Mouse (Mus musculus): ENCODE measurements at regions not wholly inside any gene's neighbourhood (a gene's known extent, or its start where the extent isn't known, plus 50 kb on each side); places are given as distances from the start of the nearest gene placed in this dataset.

DNA sequence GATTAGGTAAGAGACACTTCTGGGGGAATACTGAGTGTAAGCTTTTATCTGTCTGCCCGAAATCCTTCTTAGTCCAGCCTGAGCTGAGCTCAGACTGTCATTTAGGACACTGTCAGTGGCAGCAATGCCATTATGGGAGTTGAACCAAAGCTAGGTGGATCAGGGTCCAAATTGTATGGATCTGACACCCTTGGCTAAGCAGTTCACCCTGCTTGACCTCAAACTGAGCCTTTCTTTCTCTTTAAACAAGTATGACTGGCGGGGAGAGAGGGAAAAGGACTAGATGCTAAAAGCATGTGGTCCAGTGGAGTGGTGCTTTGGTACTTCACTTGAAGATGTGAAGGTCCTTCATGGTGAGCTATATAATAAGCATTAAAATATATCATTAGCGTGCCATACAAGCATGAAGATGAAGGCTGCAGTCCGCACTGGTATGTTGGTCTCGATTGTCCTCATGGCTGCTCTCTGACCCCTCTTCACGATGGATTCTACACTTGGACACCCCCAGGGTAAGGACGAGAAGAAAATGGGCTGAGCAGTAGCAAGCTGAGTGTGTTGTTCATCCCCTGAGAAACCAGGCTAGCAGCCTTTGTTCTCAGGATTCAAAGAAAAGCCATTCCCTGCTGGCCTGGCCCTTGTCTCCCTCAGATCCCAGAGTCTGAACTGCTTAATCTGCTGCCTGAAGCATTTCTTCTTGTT, 262.7 kb upstream of the B3gat1 start:
- no peaks in the 10 kb centered on the region for H3K36me3 ChIP-seq (ENCODE audit: insufficient read depth)
- H3K4me2 ChIP-seq: no peak overlapping the region
- no peak overlapping the region for H3K27ac ChIP-seq (ENCODE audit: low read depth)
- no peaks in the 10 kb centered on the region for H3K27me3 ChIP-seq (ENCODE audit: insufficient read depth, low read length)
- no peaks in the 10 kb centered on the region for H3K9me3 ChIP-seq (ENCODE audit: low read depth, low read length)
- no peak for ATAC-seq (ENCODE audit: insufficient read depth)
- H3K4me1 ChIP-seq (ENCODE audit: insufficient read depth): no peaks in the 10 kb centered on the region
- H3K9ac ChIP-seq: no peak overlapping the region
- TF ChIP-seq CTCF (IDR thresholded peaks at IDR 0.05; ENCODE audit: low read depth): no peak
- DNase-seq: no peak
- 72% methylated on average over 7 of the region's 7 CpGs for WGBS
- no peak overlapping the region for H3K4me3 ChIP-seq (ENCODE audit: low read depth, low read length)

GRCm38 (mm10) chr9:26476341-26476740, 257.2 kb upstream of the B3gat1 start:
- H3K4me1 ChIP-seq (ENCODE audit: insufficient read depth): no peaks in the 10 kb centered on the region
- H3K27me3 ChIP-seq (ENCODE audit: insufficient read depth, low read length): no peaks in the 10 kb centered on the region
- WGBS: 79% methylated on average over 3 of the region's 3 CpGs
- no peaks in the 10 kb centered on the region for H3K36me3 ChIP-seq (ENCODE audit: insufficient read depth)
- no peak overlapping the region for H3K4me3 ChIP-seq (ENCODE audit: low read depth, low read length)
- no peak for ATAC-seq (ENCODE audit: insufficient read depth)
- no peaks in the 10 kb centered on the region for H3K9me3 ChIP-seq (ENCODE audit: low read depth, low read length)
- no peak for DNase-seq
- TF ChIP-seq CTCF (IDR thresholded peaks at IDR 0.05; ENCODE audit: low read depth): no peak
- H3K4me2 ChIP-seq: no peak overlapping the region
- H3K27ac ChIP-seq (ENCODE audit: low read depth): no peak overlapping the region
- H3K9ac ChIP-seq: no peak overlapping the region

GRCm38 (mm10) chr9:26480881-26481280, 252.6 kb upstream of the B3gat1 start:
- Histone ChIP-seq H3K4me2 (no peak overlapping the region), H3K27me3 (ENCODE audit: insufficient read depth, low read length) (no peaks in the 10 kb centered on the region), H3K36me3 (ENCODE audit: insufficient read depth) (no peaks in the 10 kb centered on the region), H3K9ac (no peak overlapping the region), H3K9me3 (ENCODE audit: low read depth, low read length) (no peaks in the 10 kb centered on the region), H3K4me1 (ENCODE audit: insufficient read depth) (no peaks in the 10 kb centered on the region), H3K27ac (ENCODE audit: low read depth) (no peak overlapping the region), H3K4me3 (ENCODE audit: low read depth, low read length) (no peak overlapping the region)
- WGBS: 78% methylated on average over 8 of the region's 8 CpGs
- DNase-seq (no peak), ATAC-seq (ENCODE audit: insufficient read depth) (no peak)
- no peak for TF ChIP-seq CTCF (IDR thresholded peaks at IDR 0.05; ENCODE audit: low read depth)

DNA sequence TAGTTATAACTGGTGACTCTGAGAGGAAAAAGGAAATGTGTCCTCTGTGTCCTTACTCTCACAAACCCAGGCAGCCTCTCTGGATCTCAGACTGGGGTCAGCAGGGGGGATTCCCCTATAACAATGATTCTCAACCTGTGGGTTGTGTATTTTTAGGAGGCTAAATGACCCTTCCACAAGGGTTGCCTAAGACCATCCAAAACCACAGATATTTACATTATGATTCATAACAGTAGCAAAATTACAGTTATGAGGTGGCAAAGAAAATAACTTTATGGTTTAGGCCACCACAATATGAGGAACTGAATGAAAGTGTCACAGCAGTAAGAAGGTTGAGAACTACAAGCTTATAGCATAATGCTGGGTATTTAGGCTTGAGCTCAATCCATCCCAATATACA, 251.6 kb upstream of the B3gat1 start:
- H3K4me1 ChIP-seq (ENCODE audit: insufficient read depth): no peaks in the 10 kb centered on the region
- no peak for TF ChIP-seq CTCF (IDR thresholded peaks at IDR 0.05; ENCODE audit: low read depth)
- ATAC-seq (ENCODE audit: insufficient read depth) (no peak), DNase-seq (no peak)
- H3K9me3 ChIP-seq (ENCODE audit: low read depth, low read length): no peaks in the 10 kb centered on the region
- H3K4me2 ChIP-seq: no peak overlapping the region
- no peak overlapping the region for H3K9ac ChIP-seq
- no peak overlapping the region for H3K4me3 ChIP-seq (ENCODE audit: low read depth, low read length)
- H3K36me3 ChIP-seq (ENCODE audit: insufficient read depth): no peaks in the 10 kb centered on the region
- no peaks in the 10 kb centered on the region for H3K27me3 ChIP-seq (ENCODE audit: insufficient read depth, low read length)
- H3K27ac ChIP-seq (ENCODE audit: low read depth): no peak overlapping the region

DNA sequence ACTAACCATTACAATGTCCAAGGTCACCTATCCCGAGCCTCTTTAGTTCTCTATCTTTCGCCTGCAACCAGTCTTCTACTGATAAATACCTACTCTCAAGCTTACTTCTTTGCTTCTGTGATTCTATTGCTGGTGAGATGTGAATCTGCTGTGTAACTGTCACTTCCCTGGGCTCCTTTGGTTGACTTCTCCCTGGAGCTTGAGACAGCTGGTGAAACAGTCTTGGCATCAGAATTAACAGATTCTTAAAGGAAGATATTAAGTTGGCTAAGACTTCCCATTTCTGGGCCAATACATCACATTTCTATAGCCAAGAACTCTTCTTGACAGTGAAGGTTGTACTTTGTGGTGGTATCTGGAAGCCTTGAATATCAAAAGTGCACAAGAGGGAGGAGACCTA, 239.8 kb upstream of the B3gat1 start:
- H3K27me3 ChIP-seq (ENCODE audit: insufficient read depth, low read length): no peaks in the 10 kb centered on the region
- H3K4me3 ChIP-seq (ENCODE audit: low read depth, low read length): no peak overlapping the region
- TF ChIP-seq CTCF (IDR thresholded peaks at IDR 0.05; ENCODE audit: low read depth): no peak
- WGBS: 64% methylated on average over 2 of the region's 2 CpGs
- H3K9me3 ChIP-seq (ENCODE audit: low read depth, low read length): no peaks in the 10 kb centered on the region
- H3K36me3 ChIP-seq (ENCODE audit: insufficient read depth): no peaks in the 10 kb centered on the region
- no peak overlapping the region for H3K27ac ChIP-seq (ENCODE audit: low read depth)
- DNase-seq (no peak), ATAC-seq (ENCODE audit: insufficient read depth) (no peak)
- H3K9ac ChIP-seq: no peak overlapping the region
- no peaks in the 10 kb centered on the region for H3K4me1 ChIP-seq (ENCODE audit: insufficient read depth)
- no peak overlapping the region for H3K4me2 ChIP-seq

DNA sequence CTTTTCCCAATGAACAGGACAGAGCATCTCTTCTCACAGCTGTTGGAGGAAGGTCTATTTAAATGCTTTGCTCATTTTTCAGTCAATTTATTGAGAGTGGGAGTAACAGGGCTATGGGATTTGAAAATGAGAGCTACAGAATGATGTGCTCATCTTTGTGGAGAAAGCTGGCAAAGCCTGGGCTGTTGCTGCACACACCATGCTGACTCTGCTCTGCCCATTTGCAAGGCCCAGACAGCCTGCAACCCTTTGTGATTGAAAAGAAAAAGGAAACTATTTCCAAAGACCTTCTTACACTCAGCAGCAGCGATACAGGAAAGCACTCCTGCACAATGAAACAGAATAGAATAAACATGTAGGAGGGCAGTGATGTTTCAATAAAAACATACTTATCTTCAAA, 231.5 kb upstream of the B3gat1 start:
- H3K9me3 ChIP-seq (ENCODE audit: low read depth, low read length): no peaks in the 10 kb centered on the region
- 21% methylated on average over 1 of the region's 1 CpGs for WGBS
- no peak for DNase-seq
- H3K4me2 ChIP-seq: no peak overlapping the region
- H3K4me3 ChIP-seq (ENCODE audit: low read depth, low read length): no peak overlapping the region
- H3K4me1 ChIP-seq (ENCODE audit: insufficient read depth): no peaks in the 10 kb centered on the region
- no peak for TF ChIP-seq CTCF (IDR thresholded peaks at IDR 0.05; ENCODE audit: low read depth)
- H3K27me3 ChIP-seq (ENCODE audit: insufficient read depth, low read length): no peaks in the 10 kb centered on the region
- no peak overlapping the region for H3K27ac ChIP-seq (ENCODE audit: low read depth)
- no peak overlapping the region for H3K9ac ChIP-seq
- no peaks in the 10 kb centered on the region for H3K36me3 ChIP-seq (ENCODE audit: insufficient read depth)
- ATAC-seq (ENCODE audit: insufficient read depth): no peak

DNA sequence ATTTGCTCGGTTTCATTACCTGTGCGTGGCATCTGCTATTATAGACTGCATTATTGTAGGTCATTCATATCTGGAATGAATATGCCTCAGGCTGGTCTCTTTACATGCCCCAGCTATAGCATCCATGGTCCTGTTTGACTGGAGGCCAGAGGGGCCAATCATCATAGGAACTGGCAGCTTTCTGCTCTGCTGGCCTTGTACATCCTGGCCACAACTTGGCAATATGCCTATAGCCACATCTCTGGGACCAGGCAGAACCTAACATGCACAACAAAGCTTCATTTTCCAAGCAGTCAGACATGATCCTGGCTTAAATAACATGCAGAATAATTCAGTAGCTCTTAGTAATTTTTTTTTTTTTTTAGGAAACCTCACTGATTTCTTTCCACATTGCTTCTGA, 227.6 kb upstream of the B3gat1 start:
- no peak for DNase-seq
- Histone ChIP-seq H3K4me2 (no peak overlapping the region), H3K4me3 (ENCODE audit: low read depth, low read length) (no peak overlapping the region), H3K4me1 (ENCODE audit: insufficient read depth) (no peaks in the 10 kb centered on the region), H3K27ac (ENCODE audit: low read depth) (no peak overlapping the region), H3K9me3 (ENCODE audit: low read depth, low read length) (no peaks in the 10 kb centered on the region), H3K36me3 (ENCODE audit: insufficient read depth) (no peaks in the 10 kb centered on the region), H3K27me3 (ENCODE audit: insufficient read depth, low read length) (no peaks in the 10 kb centered on the region), H3K9ac (no peak overlapping the region)
- WGBS: 89% methylated on average over 2 of the region's 2 CpGs
- no peak for ATAC-seq (ENCODE audit: insufficient read depth)
- TF ChIP-seq CTCF (IDR thresholded peaks at IDR 0.05; ENCODE audit: low read depth): no peak

- Histone ChIP-seq H3K27me3 (ENCODE audit: insufficient read depth, low read length) (no peaks in the 10 kb centered on the region), H3K9me3 (ENCODE audit: low read depth, low read length) (no peaks in the 10 kb centered on the region), H3K36me3 (ENCODE audit: insufficient read depth) (no peaks in the 10 kb centered on the region), H3K4me3 (ENCODE audit: low read depth, low read length) (no peak overlapping the region), H3K27ac (ENCODE audit: low read depth) (no peak overlapping the region), H3K9ac (no peak overlapping the region), H3K4me1 (ENCODE audit: insufficient read depth) (no peaks in the 10 kb centered on the region), H3K4me2 (no peak overlapping the region)
- no peak for TF ChIP-seq CTCF (IDR thresholded peaks at IDR 0.05; ENCODE audit: low read depth)
- peak; percentile 70 for ATAC-seq (ENCODE audit: insufficient read depth)
- WGBS: 39% methylated on average over 2 of the region's 2 CpGs
- DNase-seq: peak; percentile 3
Observed at GRCm38 (mm10) chr9:26518651-26519050, 214.9 kb upstream of the B3gat1 start.
